Comparison of ENCODE assay signal across 8 mouse cellular contexts in genomic region chr1:172200871-172201447, GRCm38 (mm10). TPM values are rescaled to one million over a fixed set of nuclear protein-coding genes. Genes with fewer than 3 reads are reported as not detected.
DNase-seq lines count a peak whose midpoint lies in the region; ATAC-seq and TF ChIP-seq lines count a peak whose summit lies in the region.

No protein-coding gene starts in this region.

- intact Hi-C loops in left cerebral cortex, postnatal 14 days (cut with DNase I): no loop called here

- no peak for TF ChIP-seq CTCF in intestine, postnatal 0 days (IDR thresholded peaks at IDR 0.05; ENCODE audit: low read depth)
- TF ChIP-seq CTCF in heart, postnatal 0 days (IDR thresholded peaks at IDR 0.05; ENCODE audit: low read depth): no peak

- H3K36me3 ChIP-seq in intestine, embryonic 14.5 days (ENCODE audit: control insufficient read depth, insufficient read depth, low read length): peaks cover 58% of the 10 kb centered on the region
- H3K36me3 ChIP-seq in intestine, postnatal 0 days (ENCODE audit: control insufficient read depth, insufficient read depth): peaks cover 39% of the 10 kb centered on the region
- peaks cover 51% of the 10 kb centered on the region for H3K36me3 ChIP-seq in heart, postnatal 0 days (replicated peaks; ENCODE audit: control insufficient read depth, insufficient read depth, low read length)

- 49% methylated on average over 7 of the region's 7 CpGs for WGBS in intestine, embryonic 14.5 days
- 58% methylated on average over 7 of the region's 7 CpGs for WGBS in intestine, postnatal 0 days
- 32% methylated on average over 7 of the region's 7 CpGs for WGBS in heart, postnatal 0 days

- TF ChIP-seq EP300 in heart, postnatal 0 days (IDR thresholded peaks at IDR 0.05; ENCODE audit: low read depth): no peak

- no peak for DNase-seq in intestine, embryonic 14.5 days (ENCODE audit: low spot score)
- peak; percentile 80 for DNase-seq in cerebellum, adult 9-11 months
- no peak for DNase-seq in heart, postnatal 0 days (ENCODE audit: low spot score)
- DNase-seq in left cerebral cortex, postnatal 14 days (ENCODE audit: low spot score in 2 of 2): peak; percentile 84 to 92
- DNase-seq in retina, postnatal 1 day: peak; percentile 82
- DNase-seq in thymus, postnatal 14 days: no peak
- no peak for DNase-seq in spleen, adult 12 weeks (ENCODE audit: low spot score)

- H3K27me3 ChIP-seq in intestine, embryonic 14.5 days (replicated peaks; ENCODE audit: control insufficient read depth, insufficient read depth, low read length): no peaks in the 10 kb centered on the region
- H3K27me3 ChIP-seq in intestine, postnatal 0 days (replicated peaks; ENCODE audit: control insufficient read depth, insufficient read depth, low read length): no peaks in the 10 kb centered on the region
- no peaks in the 10 kb centered on the region for H3K27me3 ChIP-seq in heart, postnatal 0 days (ENCODE audit: control insufficient read depth, insufficient read depth, low read length)

- 0 out of 2 replicates have a peak, but pooled peaks have one; percentile 15 for ATAC-seq in intestine, embryonic 14.5 days (replicated peaks; ENCODE audit: low FRiP score, low TSS enrichment, low read depth)
- no peak for ATAC-seq in intestine, postnatal 0 days
- ATAC-seq in heart, postnatal 0 days (ENCODE audit: insufficient read depth, low read depth): peak; percentile 30

- H3K27ac ChIP-seq in intestine, embryonic 14.5 days (ENCODE audit: low read depth): no peak overlapping the region
- H3K27ac ChIP-seq in intestine, postnatal 0 days (ENCODE audit: low read depth, low read length): no peak overlapping the region
- H3K27ac ChIP-seq in heart, postnatal 0 days (ENCODE audit: low read depth): peak overlapping the region; percentile 52

- no peak overlapping the region for H3K4me3 ChIP-seq in intestine, embryonic 14.5 days (ENCODE audit: low read depth, low read length)
- no peak overlapping the region for H3K4me3 ChIP-seq in intestine, postnatal 0 days (ENCODE audit: low read depth, low read length)
- H3K4me3 ChIP-seq in heart, postnatal 0 days (ENCODE audit: low read depth, low read length): no peak overlapping the region

- no peaks in the 10 kb centered on the region for H3K9me3 ChIP-seq in intestine, embryonic 14.5 days (ENCODE audit: control insufficient read depth, low read length)
- no peaks in the 10 kb centered on the region for H3K9me3 ChIP-seq in intestine, postnatal 0 days (ENCODE audit: control insufficient read depth)
- H3K9me3 ChIP-seq in heart, postnatal 0 days (replicated peaks; ENCODE audit: control insufficient read depth, low read length): no peaks in the 10 kb centered on the region

- H3K9ac ChIP-seq in intestine, embryonic 14.5 days (ENCODE audit: low read length): no peak overlapping the region
- no peak overlapping the region for H3K9ac ChIP-seq in intestine, postnatal 0 days (ENCODE audit: low read depth, low read length)
- no peak overlapping the region for H3K9ac ChIP-seq in heart, postnatal 0 days (replicated peaks; ENCODE audit: low read depth, low read length)

- no peak overlapping the region for H3K4me2 ChIP-seq in intestine, embryonic 14.5 days (ENCODE audit: low read length)
- no peak overlapping the region for H3K4me2 ChIP-seq in intestine, postnatal 0 days (replicated peaks; ENCODE audit: low read depth)
- no peak overlapping the region for H3K4me2 ChIP-seq in heart, postnatal 0 days (ENCODE audit: low read depth, low read length)

- peaks cover 47% of the 10 kb centered on the region for H3K4me1 ChIP-seq in intestine, embryonic 14.5 days (replicated peaks; ENCODE audit: control insufficient read depth, insufficient read depth, low read length)
- no peaks in the 10 kb centered on the region for H3K4me1 ChIP-seq in intestine, postnatal 0 days (replicated peaks; ENCODE audit: control insufficient read depth, insufficient read depth, low read length)
- H3K4me1 ChIP-seq in heart, postnatal 0 days (ENCODE audit: control insufficient read depth, insufficient read depth): peaks cover 49% of the 10 kb centered on the region

RNA-seq across cellular contexts. Expression of gene Pea15a, which starts 5.6 kb away (rescaled TPM):
- polyA plus RNA-seq in intestine, embryonic 14.5 days (2014; fragmentation: Nextera tagmentation; extraction: Ambion mirVana): 87.4 and 93.1 TPM in 2 replicates
- polyA plus RNA-seq in intestine, postnatal 0 days (2015; fragmentation: Nextera tagmentation; extraction: Ambion mirVana): 44.5 and 44.9 TPM in 2 replicates
- 78.3 and 105 TPM in 2 replicates for total RNA-seq in heart, postnatal 0 days (2014; rRNA removed; ENCODE audit: low replicate concordance)
- polyA plus RNA-seq in heart, postnatal 0 days (2015; fragmentation: Nextera tagmentation; extraction: Ambion mirVana): 99.2 and 99.3 TPM in 2 replicates
- 100 to 1,000 TPM; 377 to 379 TPM for total RNA-seq in left cerebral cortex, postnatal 14 days (2021)

RNA-seq across cellular contexts. Expression of gene Casq1, which starts 18.7 kb away (rescaled TPM):
- 19.1 and 20.4 TPM in 2 replicates for polyA plus RNA-seq in intestine, embryonic 14.5 days (2014; fragmentation: Nextera tagmentation; extraction: Ambion mirVana)
- 21.5 and 22.8 TPM in 2 replicates for polyA plus RNA-seq in intestine, postnatal 0 days (2015; fragmentation: Nextera tagmentation; extraction: Ambion mirVana)
- total RNA-seq in heart, postnatal 0 days (2014; rRNA removed; ENCODE audit: low replicate concordance): 61.2 and 68.0 TPM in 2 replicates
- polyA plus RNA-seq in heart, postnatal 0 days (2015; fragmentation: Nextera tagmentation; extraction: Ambion mirVana): 60.3 and 65.0 TPM in 2 replicates
- total RNA-seq in left cerebral cortex, postnatal 14 days (2021): under 1 TPM in 1 of 2 experiments, not detected in 1; 0.55 TPM

RNA-seq across cellular contexts. Expression of gene Dcaf8, which starts 53.1 kb away (rescaled TPM):
- polyA plus RNA-seq in intestine, embryonic 14.5 days (2014; fragmentation: Nextera tagmentation; extraction: Ambion mirVana): 102 and 114 TPM in 2 replicates
- 48.6 and 50.8 TPM in 2 replicates for polyA plus RNA-seq in intestine, postnatal 0 days (2015; fragmentation: Nextera tagmentation; extraction: Ambion mirVana)
- total RNA-seq in heart, postnatal 0 days (2014; rRNA removed; ENCODE audit: low replicate concordance): 119 and 129 TPM in 2 replicates
- 116 and 119 TPM in 2 replicates for polyA plus RNA-seq in heart, postnatal 0 days (2015; fragmentation: Nextera tagmentation; extraction: Ambion mirVana)
- total RNA-seq in left cerebral cortex, postnatal 14 days (2021): 100 to 1,000 TPM; 101 to 109 TPM

RNA-seq across cellular contexts. Expression of gene Atp1a4, which starts 57.3 kb away (rescaled TPM):
- not detected in 2 replicates for polyA plus RNA-seq in intestine, embryonic 14.5 days (2014; fragmentation: Nextera tagmentation; extraction: Ambion mirVana)
- not detected in 2 replicates for polyA plus RNA-seq in intestine, postnatal 0 days (2015; fragmentation: Nextera tagmentation; extraction: Ambion mirVana)
- total RNA-seq in heart, postnatal 0 days (2014; rRNA removed; ENCODE audit: low replicate concordance): not detected in 2 replicates
- polyA plus RNA-seq in heart, postnatal 0 days (2015; fragmentation: Nextera tagmentation; extraction: Ambion mirVana): 0.07 TPM in 2 replicates
- total RNA-seq in left cerebral cortex, postnatal 14 days (2021): not detected

Comparison
In these comparisons a context has a peak if more than half of its experiments do, and no peak if none do; other contexts are left out.
1. DNase-seq: peak in cerebellum, adult 9-11 months (single experiment), left cerebral cortex, postnatal 14 days (2 of 2) and retina, postnatal 1 day (single experiment); none in intestine, embryonic 14.5 days (single experiment), heart, postnatal 0 days (single experiment), thymus, postnatal 14 days (single experiment) and spleen, adult 12 weeks (single experiment).